Mouse (Mus musculus): Measurements from ENCODE around the gene Ttll8. TPM values are rescaled to one million over a fixed set of nuclear protein-coding genes. Genes with fewer than 3 reads are reported as not detected.

The Ttll8 gene
- total RNA-seq (2021): 1 to 10 TPM; 1.3 to 1.7 TPM

- no peak for DNase-seq
- intact Hi-C loops (cut with DNase I): no loop called here
Measured at GRCm38 (mm10) chr15:88954368-88955072, at the start of gene Ttll8. TSS of gene Ttll8 (minus strand) at chr15:88954418.

DNA sequence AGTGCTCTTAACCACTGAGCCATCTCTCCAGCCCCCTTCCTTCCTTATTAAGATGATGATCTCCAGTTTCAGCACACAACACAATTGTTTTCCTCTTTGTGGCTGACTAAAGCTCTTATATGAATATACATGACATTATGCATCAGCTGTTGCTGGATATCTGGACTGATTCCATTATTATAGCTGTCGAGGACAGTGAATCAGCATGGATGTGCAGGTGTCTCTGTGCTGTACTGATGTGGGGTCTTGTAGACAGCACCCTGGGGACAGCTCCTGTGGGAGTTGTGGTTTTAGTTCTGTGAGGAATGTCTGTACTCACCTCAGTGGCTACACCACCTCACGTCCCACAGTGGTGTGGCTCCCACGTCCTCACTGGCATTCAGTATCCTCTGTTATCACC is 47.0 kb upstream of the Ttll8 start:
- intact Hi-C loops (cut with DNase I): no loop called here
- DNase-seq: no peak

DNA sequence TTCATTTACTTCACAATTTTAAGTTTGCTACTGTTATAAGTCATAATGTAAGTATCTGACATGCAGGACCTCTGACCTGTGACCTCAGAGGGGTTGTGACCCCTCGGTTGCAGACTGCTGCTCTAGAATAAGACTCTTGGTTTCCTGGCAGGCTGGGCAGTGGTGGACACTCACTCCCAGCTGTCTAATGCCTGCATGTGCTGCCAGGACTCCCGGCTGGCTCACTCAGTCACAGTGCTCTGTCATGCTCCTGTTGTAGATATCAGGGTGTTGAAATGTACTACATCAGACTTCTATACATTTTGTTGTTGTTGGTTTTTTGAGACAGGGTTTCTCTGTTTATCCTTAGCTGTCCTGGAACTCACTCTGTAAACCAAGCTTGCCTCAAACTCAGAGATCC is 46.1 kb upstream of the Ttll8 start:
- intact Hi-C loops (cut with DNase I): no loop called here
- DNase-seq: no peak

GRCm38 (mm10) chr15:88999124-88999523 is 44.9 kb upstream of the Ttll8 start:
- intact Hi-C loops (cut with DNase I): no loop called here

DNA sequence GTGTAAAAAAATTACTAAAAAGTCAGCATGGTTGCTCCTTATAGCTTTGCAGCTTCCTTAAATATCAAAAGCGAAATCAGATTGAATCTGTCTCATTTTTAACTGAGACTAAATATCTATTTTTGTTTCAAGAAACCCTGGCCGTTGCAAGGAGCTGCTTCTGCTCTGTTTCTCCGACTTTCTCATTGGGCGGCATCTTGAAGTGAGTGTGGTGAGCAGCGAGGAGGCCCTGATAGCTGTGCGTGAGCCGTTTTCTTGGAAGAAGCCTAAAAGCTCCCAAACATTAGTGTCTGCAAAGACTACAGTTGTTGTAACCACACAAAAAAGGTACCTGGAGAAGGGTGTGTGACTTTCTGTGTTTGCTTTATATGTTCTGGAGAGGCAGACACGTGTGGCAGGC is 44.4 kb upstream of the Ttll8 start:
- intact Hi-C loops (cut with DNase I): no loop called here
- no peak for DNase-seq

More at GRCm38 (mm10) chr15:88999124-88999523, 44.9 kb upstream of the Ttll8 start:
- peak; percentile 35 for DNase-seq

- intact Hi-C loops (cut with DNase I): no loop called here
- DNase-seq: no peak
Measured at GRCm38 (mm10) chr15:88989236-88989635, 35.0 kb upstream of the Ttll8 start.

DNA sequence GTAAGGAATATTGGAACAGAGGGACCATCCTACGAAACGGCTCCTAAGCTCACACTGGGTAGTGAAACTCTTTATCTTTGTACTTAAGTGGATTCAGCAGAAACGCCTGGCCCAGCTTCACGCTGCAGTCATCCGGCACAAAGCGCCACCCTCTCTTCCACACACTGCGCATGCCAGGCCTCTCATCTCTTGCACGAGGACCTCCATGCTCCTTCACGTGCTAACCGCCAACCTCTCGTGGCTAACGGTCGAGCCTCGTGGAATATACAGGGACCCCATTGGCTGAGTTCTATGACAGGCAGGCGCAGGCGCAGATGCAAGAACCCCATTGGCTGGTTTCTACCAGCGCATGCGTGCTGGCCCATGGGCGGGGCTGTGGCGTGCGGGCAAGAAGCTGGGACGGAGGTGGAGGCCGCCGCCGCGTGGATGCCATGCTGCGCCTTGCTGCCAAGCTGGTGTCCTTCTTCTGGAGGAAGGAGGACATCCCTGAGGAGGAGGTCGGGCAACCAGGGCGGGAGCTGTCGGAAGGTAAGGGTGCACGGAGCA is 28.4 kb upstream of the Ttll8 start, which contains the start of gene Mov10l1:
Mov10l1 (plus strand) TSS at position 376 of the 546 bp plus-strand sequence.
- no peak for DNase-seq

DNA sequence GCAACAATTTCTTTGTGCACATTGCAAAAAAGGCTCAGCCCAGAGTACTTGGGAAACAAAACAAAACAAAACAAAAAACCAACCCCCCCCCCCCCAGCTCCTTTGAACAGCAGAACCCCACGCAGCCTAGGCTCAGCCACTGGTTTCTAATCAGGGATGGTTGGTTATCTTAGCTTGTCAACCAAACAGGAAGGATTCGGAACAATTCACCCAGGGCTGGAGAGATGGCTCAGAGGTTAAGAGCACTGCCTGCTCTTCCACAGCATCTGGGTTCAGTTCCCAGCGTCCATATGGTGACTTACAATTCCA is 24.9 kb upstream of the Ttll8 start:
- intact Hi-C loops (cut with DNase I): no loop called here
- DNase-seq: no peak

More for the DNA sequence above, 28.4 kb upstream of the Ttll8 start, which contains the start of gene Mov10l1:
- intact Hi-C loops (cut with DNase I): no loop called here

GRCm38 (mm10) chr15:88978281-88979137 is 24.3 kb upstream of the Ttll8 start, which contains the start of gene Mlc1:
TSS of gene Mlc1 (minus strand) at chr15:88979007.
- peak; percentile 64 for DNase-seq
- intact Hi-C loops (cut with DNase I): no loop called here

GRCm38 (mm10) chr15:88972300-88972699 is 18.1 kb upstream of the Ttll8 start:
- no peak for DNase-seq
- intact Hi-C loops (cut with DNase I): no loop called here

DNA sequence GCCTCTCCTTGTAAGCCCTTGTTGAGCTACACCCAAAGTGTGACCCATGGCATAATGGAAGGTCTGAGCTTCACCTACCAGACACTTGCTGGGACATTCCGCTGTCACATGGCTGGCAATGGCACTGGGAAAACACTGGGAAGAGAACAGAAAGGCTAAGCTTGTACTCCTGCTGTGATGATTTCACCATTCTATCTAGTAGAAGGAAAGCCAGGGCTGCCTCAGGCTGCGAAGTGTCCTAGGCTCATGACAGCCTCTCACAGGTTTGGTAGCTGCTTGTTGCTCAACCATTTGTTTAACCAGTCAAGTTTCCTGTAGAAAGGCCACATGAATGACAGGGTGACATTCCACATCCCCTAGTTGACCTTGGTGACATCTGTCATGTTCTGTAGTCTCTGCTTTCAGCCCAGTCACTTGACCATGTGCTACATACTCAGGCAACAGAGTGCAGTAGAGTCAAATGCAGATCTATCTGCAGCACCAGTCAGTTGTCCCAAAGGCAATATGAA is 9.9 kb upstream of the Ttll8 start:
- no peak for DNase-seq
- intact Hi-C loops (cut with DNase I): no loop called here

DNA sequence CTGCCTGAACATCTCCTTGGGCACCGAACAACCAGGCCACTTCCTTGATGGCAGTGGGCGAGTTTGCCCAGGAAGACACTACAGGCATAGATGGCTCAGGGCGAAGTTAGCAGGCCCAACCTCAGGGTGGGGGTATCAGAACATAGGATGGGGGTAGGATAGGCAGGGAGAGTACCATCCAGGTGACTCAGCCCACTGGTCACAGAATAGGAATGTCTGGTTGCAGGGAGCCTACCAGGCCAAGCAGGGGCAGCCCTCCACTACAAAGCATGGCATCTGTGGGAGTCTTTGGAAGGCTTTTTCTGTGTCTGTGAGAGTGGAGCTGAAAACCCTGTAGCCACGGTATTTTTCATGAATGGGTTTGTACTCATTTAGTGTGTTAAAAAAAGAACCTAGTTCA is 3.3 kb upstream of the Ttll8 start:
- no peak for DNase-seq
- intact Hi-C loops (cut with DNase I): no loop called here

DNA sequence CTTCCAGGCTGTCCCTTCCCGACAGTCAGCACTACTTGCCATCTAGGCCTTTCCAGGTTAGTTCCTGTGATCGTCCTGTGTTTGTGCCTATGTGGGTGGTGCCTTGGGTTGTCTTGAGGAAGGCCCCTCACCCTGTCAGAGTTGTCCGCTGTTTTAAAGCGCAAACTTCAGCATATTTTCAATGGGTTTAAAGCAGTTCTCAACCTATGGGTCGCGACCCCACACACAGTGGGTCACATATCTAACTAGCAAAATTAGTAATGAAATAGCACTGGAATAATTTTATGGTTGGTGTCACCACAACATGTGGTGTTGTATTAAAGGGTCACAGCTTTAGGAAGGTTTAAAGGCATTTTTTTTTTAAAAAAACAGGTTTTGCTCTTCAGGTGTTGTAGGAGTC is 1.1 kb upstream of the Ttll8 start:
- no peak for DNase-seq
- intact Hi-C loops (cut with DNase I): no loop called here

DNA sequence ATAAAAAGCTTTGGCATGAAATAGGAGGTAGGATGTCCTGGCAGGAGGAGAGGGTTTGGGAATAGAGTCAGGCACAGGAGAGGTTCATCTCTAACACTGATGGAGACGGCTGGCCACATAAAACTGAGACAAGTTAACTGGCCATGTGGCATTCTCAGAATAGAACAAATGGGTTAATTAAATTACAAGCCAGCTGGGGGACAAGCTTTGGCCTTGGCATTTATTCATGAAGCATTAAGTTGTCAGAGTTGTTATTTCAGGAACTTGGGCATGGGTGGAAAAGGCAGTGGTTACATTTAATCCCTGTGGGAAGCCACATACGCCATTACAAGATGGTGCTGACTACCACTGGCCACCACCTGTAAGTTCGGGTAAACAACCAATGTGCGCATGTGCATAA is 3.0 kb downstream of the Ttll8 start:
- intact Hi-C loops (cut with DNase I): no loop called here
- DNase-seq: no peak

- intact Hi-C loops (cut with DNase I): no loop called here
- DNase-seq: no peak
Measured at GRCm38 (mm10) chr15:88946851-88947250, 7.4 kb downstream of the Ttll8 start.

- intact Hi-C loops (cut with DNase I): no loop called here
- DNase-seq: no peak
Measured at GRCm38 (mm10) chr15:88943896-88944551, 10.2 kb downstream of the Ttll8 start.

DNA sequence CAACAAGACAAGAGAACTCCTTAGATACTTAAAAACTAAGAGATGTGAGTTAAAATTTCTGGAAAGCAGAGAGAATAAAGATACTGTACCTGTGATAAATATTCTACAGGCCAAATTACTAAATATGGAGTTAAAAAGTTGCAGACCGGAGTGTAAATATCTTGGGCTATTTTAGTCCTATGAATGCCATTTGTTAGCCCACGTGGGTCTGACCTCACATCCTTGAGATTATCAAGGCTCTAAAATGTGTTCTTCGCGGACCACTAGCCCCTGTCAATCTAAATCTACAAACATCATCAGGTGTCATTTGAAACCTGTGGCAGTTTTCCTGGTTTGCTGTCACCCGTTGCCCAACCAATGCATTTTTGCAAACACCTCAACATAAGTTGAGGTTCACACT is 11.4 kb downstream of the Ttll8 start:
- no peak for DNase-seq
- intact Hi-C loops (cut with DNase I): no loop called here

DNA sequence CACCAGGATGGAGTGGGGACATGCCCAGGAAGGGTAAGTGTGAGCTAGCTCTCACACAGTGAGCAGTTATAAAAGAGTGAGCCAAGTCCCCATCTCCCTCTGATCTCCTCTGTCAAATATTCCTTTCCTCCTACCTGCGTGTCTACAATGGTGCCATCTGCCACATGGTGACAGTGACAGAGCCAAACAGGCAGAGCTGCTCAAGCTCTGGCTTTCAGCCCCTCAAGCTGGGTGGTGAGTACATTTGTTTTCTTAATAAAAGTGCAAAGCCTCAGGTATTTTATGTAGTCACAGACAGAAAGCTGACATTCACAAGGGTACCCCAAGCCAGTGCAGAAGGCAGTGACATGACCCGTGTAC is 16.9 kb downstream of the Ttll8 start:
- intact Hi-C loops (cut with DNase I): no loop called here

GRCm38 (mm10) chr15:88936619-88937290 is 17.5 kb downstream of the Ttll8 start:
- DNase-seq: no peak

More for the DNA sequence above, 16.9 kb downstream of the Ttll8 start:
- no peak for DNase-seq

DNA sequence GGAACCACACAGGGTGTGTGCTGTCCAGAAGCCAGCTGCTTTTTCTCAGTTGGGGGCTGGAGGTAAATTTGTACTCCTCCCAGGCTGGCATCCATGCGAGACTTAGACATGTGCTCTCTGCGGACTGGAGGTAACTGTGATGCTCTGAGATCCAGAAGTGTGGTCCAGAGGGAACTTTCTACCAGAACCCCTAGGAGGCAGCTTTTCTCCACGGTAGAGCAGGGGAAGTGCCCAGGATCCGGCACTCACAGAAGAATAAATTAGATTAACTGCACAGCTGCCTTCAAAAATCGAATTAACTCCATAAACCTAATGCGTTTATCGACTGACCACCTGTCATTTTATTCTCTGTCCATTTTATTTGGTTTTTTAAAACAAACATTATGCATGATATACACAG is 20.1 kb downstream of the Ttll8 start:
- no peak for DNase-seq
- intact Hi-C loops (cut with DNase I): no loop called here

More at GRCm38 (mm10) chr15:88936619-88937290, 17.5 kb downstream of the Ttll8 start:
- intact Hi-C loops (cut with DNase I): no loop called here
